In genomic region chr8:71385212-71385835, GRCm38 (mm10) we compare ENCODE assay signal across 16 mouse cellular contexts. TPM values are rescaled to one million over a fixed set of nuclear protein-coding genes. Genes with fewer than 3 reads are reported as not detected.
A peak's percentile ranks its signal among the peaks of the same experiment; 100 is the strongest.
DNase-seq lines count a peak whose midpoint lies in the region; ATAC-seq and TF ChIP-seq lines count a peak whose summit lies in the region.
"Had no signal": no experiment of that assay in that cellular context is flagged by ENCODE, and none has a peak within 500 bp of the region (broad histone marks: within the 10 kb centered on the region; RNA-seq: fewer than 3 reads in every experiment).

No protein-coding gene starts in this region.

- peak; percentile 61 for TF ChIP-seq CTCF in liver, adult 2 months (IDR thresholded peaks at IDR 0.05; ENCODE audit: low read depth, low read length)
- no peak; the same call in 1 of the 2 replicates for TF ChIP-seq CTCF in liver, postnatal 0 days (IDR thresholded peaks at IDR 0.05; ENCODE audit: low read depth)
- peak; percentile 52 for TF ChIP-seq CTCF in ES-Bruce4 (IDR thresholded peaks at IDR 0.05; ENCODE audit: low read depth, low read length)

- H3K79me2 ChIP-seq in liver, adult 2 months (ENCODE audit: control insufficient read depth, insufficient read depth, low read length), result peaks cover 14% of the 10 kb centered on the region

- no peak overlapping the region for H3K4me3 ChIP-seq in heart, embryonic 10.5 days
- no peak overlapping the region for H3K4me3 ChIP-seq in liver, adult 2 months (ENCODE audit: insufficient read depth, low read depth, low read length)
- H3K4me3 ChIP-seq in liver, postnatal 0 days (ENCODE audit: low read depth, low read length), result no peak overlapping the region
- H3K4me3 ChIP-seq in ES-Bruce4 (ENCODE audit: low read depth, low read length), result peak overlapping the region; percentile 24

- ATAC-seq in liver, postnatal 0 days, result no peak
- ATAC-seq in erythroblast, adult 5-6 weeks (replicated peaks; ENCODE audit: low FRiP score, poor library complexity, severe bottlenecking), result 0 out of 2 replicates have a peak, but pooled peaks have one; percentile 37
- ATAC-seq: forebrain, embryonic 16.5 days; midbrain, embryonic 16.5 days had no signal

- peaks cover 22% of the 10 kb centered on the region for H3K4me1 ChIP-seq in heart, embryonic 10.5 days
- H3K4me1 ChIP-seq in liver, adult 2 months (ENCODE audit: control insufficient read depth, insufficient read depth, low read length), result peaks cover 8% of the 10 kb centered on the region; the same call in 1 of the 2 replicates
- H3K4me1 ChIP-seq in liver, postnatal 0 days (ENCODE audit: insufficient read depth), result peaks cover 15% of the 10 kb centered on the region
- H3K4me1 ChIP-seq in ES-Bruce4 (ENCODE audit: control insufficient read depth, insufficient read depth, low read length), result peaks cover 5% of the 10 kb centered on the region

- TF ChIP-seq POLR2A in liver, adult 2 months (IDR thresholded peaks at IDR 0.05; ENCODE audit: extremely low read depth, insufficient read depth, low read length), result no peak
- TF ChIP-seq POLR2A in ES-Bruce4 (IDR thresholded peaks at IDR 0.05; ENCODE audit: insufficient read depth, low read length), result no peak

- no peaks in the 10 kb centered on the region for H3K27me3 ChIP-seq in heart, embryonic 10.5 days (ENCODE audit: insufficient read depth, poor library complexity, severe bottlenecking)
- H3K27me3 ChIP-seq in liver, adult 2 months (ENCODE audit: control insufficient read depth, insufficient read depth, low read length), result no peaks in the 10 kb centered on the region
- peaks cover 12% of the 10 kb centered on the region for H3K27me3 ChIP-seq in liver, postnatal 0 days (ENCODE audit: insufficient read depth, low read length)
- H3K27me3 ChIP-seq in ES-Bruce4 (ENCODE audit: control insufficient read depth, insufficient read depth, low read length, poor library complexity, severe bottlenecking), result no peaks in the 10 kb centered on the region

- no peak for TF ChIP-seq EP300 in liver, postnatal 0 days (IDR thresholded peaks at IDR 0.05; ENCODE audit: low read depth)
- 0 out of 2 replicates have a peak, but pooled peaks have one; percentile 46 for TF ChIP-seq EP300 in ES-Bruce4 (IDR thresholded peaks at IDR 0.05; ENCODE audit: insufficient read depth, low read depth, low read length)

- peak overlapping the region; percentile 37; the same call in 1 of the 2 replicates for H3K27ac ChIP-seq in heart, embryonic 10.5 days
- no peak overlapping the region for H3K27ac ChIP-seq in liver, adult 2 months (replicated peaks; ENCODE audit: insufficient read depth, low read depth, low read length)
- H3K27ac ChIP-seq in liver, postnatal 0 days (ENCODE audit: low read depth), result no peak overlapping the region
- peak overlapping the region; percentile 3; the same call in 1 of the 2 replicates for H3K27ac ChIP-seq in ES-Bruce4 (ENCODE audit: insufficient read depth, low read length)

- no peak overlapping the region for H3K9ac ChIP-seq in liver, adult 2 months (ENCODE audit: low read depth, low read length)
- H3K9ac ChIP-seq in liver, postnatal 0 days (replicated peaks), result no peak overlapping the region
- no peak overlapping the region for H3K9ac ChIP-seq in ES-Bruce4 (ENCODE audit: low read depth, poor library complexity, severe bottlenecking)

- WGBS in heart, embryonic 10.5 days, result 67% methylated on average over 12 of the region's 12 CpGs
- 89% methylated on average over 12 of the region's 12 CpGs for WGBS in liver, adult 2 months
- WGBS in liver, postnatal 0 days (ENCODE audit: insufficient replicate concordance), result 78% methylated on average over 12 of the region's 12 CpGs

- H3K36me3 ChIP-seq in heart, embryonic 10.5 days, result no peaks in the 10 kb centered on the region
- H3K36me3 ChIP-seq in liver, adult 2 months (ENCODE audit: control insufficient read depth, insufficient read depth, low read length), result no peaks in the 10 kb centered on the region
- H3K36me3 ChIP-seq in liver, postnatal 0 days (replicated peaks; ENCODE audit: insufficient read depth, low read length), result no peaks in the 10 kb centered on the region
- no peaks in the 10 kb centered on the region for H3K36me3 ChIP-seq in ES-Bruce4 (ENCODE audit: control insufficient read depth, insufficient read depth, low read length, poor library complexity, severe bottlenecking)

- DNase-seq in heart, embryonic 10.5 days (ENCODE audit: low spot score), result no peak
- no peak for DNase-seq in heart, adult 18-20 months
- DNase-seq in liver, adult 2 months (ENCODE audit: extremely low read depth, low read depth, low spot score), result peak; percentile 31
- DNase-seq in liver, postnatal 0 days, result no peak
- no peak for DNase-seq in Muller cell, postnatal 12 days (ENCODE audit: inconsistent ontology term)
- DNase-seq in lung, postnatal 36 days, result no peak
- DNase-seq: adrenal gland, adult 8-10 months; cerebellum, postnatal 10 days; embryo, embryonic 11 days; left cerebral cortex, postnatal 4 days; right cerebral cortex, postnatal 4 days; thymus, adult 2 months had no signal

- H3K9me3 ChIP-seq in heart, embryonic 10.5 days, result no peaks in the 10 kb centered on the region
- no peaks in the 10 kb centered on the region for H3K9me3 ChIP-seq in liver, postnatal 0 days (ENCODE audit: low read length)
- no peaks in the 10 kb centered on the region for H3K9me3 ChIP-seq in ES-Bruce4 (replicated peaks; ENCODE audit: control insufficient read depth, insufficient read depth, low read length, poor library complexity, severe bottlenecking)

- no peak overlapping the region for H3K4me2 ChIP-seq in liver, postnatal 0 days (ENCODE audit: low read depth, low read length)

RNA-seq across cellular contexts. Expression of gene Nr2f6, which starts 3.6 kb away (rescaled TPM):
- 48.4 and 79.0 TPM in 2 replicates for polyA plus RNA-seq in heart, embryonic 10.5 days (2016; fragmentation: Nextera tagmentation; extraction: Ambion mirVana)
- 10 to 100 TPM; 48.0 to 53.8 TPM for total RNA-seq in heart, adult 18-20 months (2021)
- 73.9 and 117 TPM in 2 replicates for total RNA-seq in liver, adult 2 months (2014; rRNA removed)
- 319 and 341 TPM in 2 replicates for polyA plus RNA-seq in liver, adult 2 months (2012; rRNA removed)
- 38.0 and 46.6 TPM in 2 replicates for polyA plus RNA-seq in liver, postnatal 0 days (2015; fragmentation: Nextera tagmentation; extraction: Ambion mirVana)
- 23.0 and 23.9 TPM in 2 replicates for polyA plus RNA-seq in ES-Bruce4 (2011; ENCODE audit: insufficient read depth, insufficient read length, low read depth, missing spikeins)
- 1.7 and 6.9 TPM in 2 replicates for total RNA-seq in erythroblast, adult 5-6 weeks (2015; ENCODE audit: low replicate concordance)
- total RNA-seq in erythroblast, adult 5-6 weeks (2017; ENCODE audit: low replicate concordance), result 0.42 and 0.94 TPM in 2 replicates

RNA-seq across cellular contexts. Expression of gene Ushbp1, which starts 10.3 kb away (rescaled TPM):
- polyA plus RNA-seq in heart, embryonic 10.5 days (2016; fragmentation: Nextera tagmentation; extraction: Ambion mirVana), result 6.1 and 7.9 TPM in 2 replicates
- total RNA-seq in heart, adult 18-20 months (2021), result 10 to 100 TPM; 20.4 to 23.2 TPM
- 7.9 and 9.7 TPM in 2 replicates for total RNA-seq in liver, adult 2 months (2014; rRNA removed)
- 7.9 and 13.6 TPM in 2 replicates for polyA plus RNA-seq in liver, adult 2 months (2012; rRNA removed)
- 4.6 and 5.6 TPM in 2 replicates for polyA plus RNA-seq in liver, postnatal 0 days (2015; fragmentation: Nextera tagmentation; extraction: Ambion mirVana)
- not detected in 2 replicates for polyA plus RNA-seq in ES-Bruce4 (2011; ENCODE audit: insufficient read depth, insufficient read length, low read depth, missing spikeins)
- total RNA-seq in erythroblast, adult 5-6 weeks (2015; ENCODE audit: low replicate concordance), result not detected in 2 replicates
- total RNA-seq in erythroblast, adult 5-6 weeks (2017; ENCODE audit: low replicate concordance), result not detected in 2 replicates

RNA-seq across cellular contexts. Expression of gene Babam1, which starts 11.3 kb away (rescaled TPM):
- 101 and 111 TPM in 2 replicates for polyA plus RNA-seq in heart, embryonic 10.5 days (2016; fragmentation: Nextera tagmentation; extraction: Ambion mirVana)
- total RNA-seq in heart, adult 18-20 months (2021), result 10 to 100 TPM; 67.9 to 69.8 TPM
- total RNA-seq in liver, adult 2 months (2014; rRNA removed), result 42.7 and 44.8 TPM in 2 replicates
- 98.5 and 106 TPM in 2 replicates for polyA plus RNA-seq in liver, adult 2 months (2012; rRNA removed)
- 40.0 and 40.7 TPM in 2 replicates for polyA plus RNA-seq in liver, postnatal 0 days (2015; fragmentation: Nextera tagmentation; extraction: Ambion mirVana)
- polyA plus RNA-seq in ES-Bruce4 (2011; ENCODE audit: insufficient read depth, insufficient read length, low read depth, missing spikeins), result 82.0 and 102 TPM in 2 replicates
- 31.9 and 60.8 TPM in 2 replicates for total RNA-seq in erythroblast, adult 5-6 weeks (2015; ENCODE audit: low replicate concordance)
- total RNA-seq in erythroblast, adult 5-6 weeks (2017; ENCODE audit: low replicate concordance), result 29.0 and 35.2 TPM in 2 replicates

RNA-seq across cellular contexts. Expression of gene Ocel1, which starts 14.2 kb away (rescaled TPM):
- polyA plus RNA-seq in heart, embryonic 10.5 days (2016; fragmentation: Nextera tagmentation; extraction: Ambion mirVana), result 3.9 and 4.2 TPM in 2 replicates
- total RNA-seq in heart, adult 18-20 months (2021), result 10 to 100 TPM; 14.2 to 14.9 TPM
- 8.0 and 8.1 TPM in 2 replicates for total RNA-seq in liver, adult 2 months (2014; rRNA removed)
- 9.2 and 17.1 TPM in 2 replicates for polyA plus RNA-seq in liver, adult 2 months (2012; rRNA removed)
- polyA plus RNA-seq in liver, postnatal 0 days (2015; fragmentation: Nextera tagmentation; extraction: Ambion mirVana), result 5.3 and 5.9 TPM in 2 replicates
- polyA plus RNA-seq in ES-Bruce4 (2011; ENCODE audit: insufficient read depth, insufficient read length, low read depth, missing spikeins), result 1.9 and 3.2 TPM in 2 replicates
- total RNA-seq in erythroblast, adult 5-6 weeks (2015; ENCODE audit: low replicate concordance), result 2.1 and 4.0 TPM in 2 replicates
- total RNA-seq in erythroblast, adult 5-6 weeks (2017; ENCODE audit: low replicate concordance), result 2.6 and 3.2 TPM in 2 replicates

RNA-seq across cellular contexts. Expression of gene Use1, which starts 18.7 kb away (rescaled TPM):
- 68.7 and 79.5 TPM in 2 replicates for polyA plus RNA-seq in heart, embryonic 10.5 days (2016; fragmentation: Nextera tagmentation; extraction: Ambion mirVana)
- 100 to 1,000 TPM; 163 to 174 TPM for total RNA-seq in heart, adult 18-20 months (2021)
- 76.6 and 82.2 TPM in 2 replicates for total RNA-seq in liver, adult 2 months (2014; rRNA removed)
- 60.2 and 69.9 TPM in 2 replicates for polyA plus RNA-seq in liver, adult 2 months (2012; rRNA removed)
- 62.8 and 64.6 TPM in 2 replicates for polyA plus RNA-seq in liver, postnatal 0 days (2015; fragmentation: Nextera tagmentation; extraction: Ambion mirVana)
- 63.2 and 68.7 TPM in 2 replicates for polyA plus RNA-seq in ES-Bruce4 (2011; ENCODE audit: insufficient read depth, insufficient read length, low read depth, missing spikeins)
- 35.2 and 37.4 TPM in 2 replicates for total RNA-seq in erythroblast, adult 5-6 weeks (2015; ENCODE audit: low replicate concordance)
- total RNA-seq in erythroblast, adult 5-6 weeks (2017; ENCODE audit: low replicate concordance), result 34.8 and 38.3 TPM in 2 replicates

Comparison
In these comparisons a context has a peak if more than half of its experiments do, and no peak if none do; other contexts are left out.
1. H3K27ac ChIP-seq: peak in heart, embryonic 10.5 days (single experiment) and ES-Bruce4 (single experiment); none in liver, adult 2 months (single experiment) and liver, postnatal 0 days (single experiment).